Mouse (Mus musculus): ENCODE measurements around the gene Pfdn5. TPM values are rescaled to one million over a fixed set of nuclear protein-coding genes. Genes with fewer than 3 reads are reported as not detected.

Pfdn5 gene
- polyA plus RNA-seq, 1 experiment from 2014 or later = 433 TPM

DNA sequence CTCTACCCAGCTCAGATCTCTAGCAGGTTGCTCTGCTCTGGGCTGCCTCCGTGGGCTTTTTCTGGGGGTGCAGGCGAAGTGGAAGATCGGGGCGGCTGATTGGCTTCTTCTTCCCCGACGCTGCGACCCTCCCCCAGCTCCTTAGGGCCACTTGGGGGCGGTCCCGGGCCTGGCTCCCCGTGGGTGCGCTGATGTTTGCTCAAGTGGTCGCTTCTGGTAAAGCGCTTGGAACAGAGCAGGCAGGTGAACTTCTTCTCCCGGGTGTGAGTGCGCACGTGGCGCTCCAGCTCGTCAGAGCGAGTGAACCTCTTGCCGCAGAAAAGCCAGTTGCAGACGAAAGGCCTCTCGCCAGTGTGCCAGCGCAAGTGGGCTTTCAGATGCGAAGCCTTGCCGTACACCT lies 32.2 kb downstream of the Pfdn5 start:
- Histone ChIP-seq H3K4me3 (peak overlapping the region; percentile 23), H3K4me2 (replicated peaks) (peak overlapping the region; percentile 39), H3K36me3 (no peaks in the 10 kb centered on the region), H3K27ac (no peak overlapping the region), H3K27me3 (peaks cover 17% of the 10 kb centered on the region), H3K4me1 (peaks cover 39% of the 10 kb centered on the region), H3K9me3 (no peaks in the 10 kb centered on the region), H3K9ac (peak overlapping the region; percentile 2; the same call in 1 of the 2 replicates)
- no peak for ATAC-seq (ENCODE audit: insufficient number of reproducible peaks, insufficient read depth, low FRiP score, low TSS enrichment)
- WGBS = 4% methylated on average over 25 of the region's 25 CpGs

DNA sequence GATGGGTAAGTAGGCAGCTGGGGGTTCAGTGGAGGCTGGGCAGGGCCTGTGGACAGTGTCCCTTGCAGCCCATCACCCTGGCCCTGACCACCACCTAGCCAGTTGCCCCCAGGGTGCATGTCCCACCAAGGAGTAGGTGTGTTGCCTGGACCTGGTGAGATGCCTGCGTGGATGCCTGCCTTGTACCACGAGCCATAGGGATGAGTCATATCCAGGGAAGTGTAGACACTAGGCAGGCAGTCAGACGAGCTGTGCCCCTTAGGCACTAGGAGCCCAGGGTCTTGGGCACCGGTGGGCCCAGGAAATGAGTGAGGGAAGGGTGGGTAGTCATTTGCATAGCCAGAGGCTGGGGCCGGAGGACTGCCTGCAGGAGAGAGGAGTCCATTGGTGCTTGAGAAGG lies 32.9 kb downstream of the Pfdn5 start:
- Histone ChIP-seq H3K27me3 (peaks cover 17% of the 10 kb centered on the region), H3K9me3 (no peaks in the 10 kb centered on the region), H3K4me2 (replicated peaks) (peak overlapping the region; percentile 39; the same call in 1 of the 2 replicates), H3K36me3 (no peaks in the 10 kb centered on the region), H3K27ac (no peak overlapping the region), H3K4me1 (peaks cover 39% of the 10 kb centered on the region), H3K4me3 (0 out of 2 replicates have a peak overlapping the region, but pooled peaks have one; percentile 23), H3K9ac (0 out of 2 replicates have a peak overlapping the region, but pooled peaks have one; percentile 2)
- no peak for ATAC-seq (ENCODE audit: insufficient number of reproducible peaks, insufficient read depth, low FRiP score, low TSS enrichment)
- WGBS = 23% methylated on average over 5 of the region's 5 CpGs

DNA sequence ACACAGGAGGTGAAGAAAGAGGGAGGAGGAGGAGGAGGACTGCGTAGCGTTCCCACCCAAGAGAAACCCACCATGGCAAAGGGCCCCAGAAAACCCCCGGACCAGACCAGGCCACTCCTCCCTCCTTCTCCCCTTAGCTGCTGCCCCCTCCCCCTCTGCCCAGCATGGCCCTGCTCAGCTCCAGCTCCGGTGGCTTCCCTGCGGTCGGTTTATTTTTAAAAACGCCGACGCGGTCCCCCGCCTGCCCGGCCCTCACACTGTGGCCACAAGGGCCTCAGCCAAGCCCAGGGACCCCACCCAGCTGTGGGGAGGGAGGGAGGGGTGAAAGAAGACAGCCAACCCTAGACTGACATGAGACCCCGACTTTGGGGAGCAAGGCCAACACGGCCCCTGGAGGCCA lies 36.7 kb downstream of the Pfdn5 start:
- peaks cover 46% of the 10 kb centered on the region for H3K4me1 ChIP-seq
- peak overlapping the region; percentile 44 for H3K9ac ChIP-seq
- peaks cover 25% of the 10 kb centered on the region for H3K27me3 ChIP-seq
- peak overlapping the region; percentile 2 for H3K27ac ChIP-seq
- no peaks in the 10 kb centered on the region for H3K36me3 ChIP-seq
- H3K9me3 ChIP-seq = no peaks in the 10 kb centered on the region
- peak overlapping the region; percentile 12; the same call in 1 of the 2 replicates for H3K4me3 ChIP-seq
- 14% methylated on average over 12 of the region's 14 CpGs for WGBS
- no peak for ATAC-seq (ENCODE audit: insufficient number of reproducible peaks, insufficient read depth, low FRiP score, low TSS enrichment)
- H3K4me2 ChIP-seq (replicated peaks) = peak overlapping the region; percentile 40

DNA sequence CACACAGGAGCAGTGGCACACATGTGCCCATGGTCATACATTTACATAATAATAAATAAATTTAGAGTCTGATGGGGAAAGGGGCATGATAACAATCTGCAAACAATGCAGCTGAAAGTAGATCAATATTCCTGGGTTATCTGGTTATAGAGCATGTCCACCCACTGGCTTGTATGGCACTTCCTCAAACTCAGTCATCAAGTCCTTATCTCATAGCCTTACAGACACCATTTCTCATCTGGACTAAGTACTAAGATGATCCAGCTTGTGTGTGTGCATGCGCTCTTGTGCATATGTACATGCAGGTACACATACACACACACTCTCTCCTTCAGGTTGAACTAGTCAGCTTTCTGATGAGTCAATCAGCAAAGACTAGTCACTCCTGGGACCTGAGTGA lies 38.8 kb downstream of the Pfdn5 start:
- peaks cover 27% of the 10 kb centered on the region for H3K4me1 ChIP-seq
- H3K27ac ChIP-seq = no peak overlapping the region
- H3K4me3 ChIP-seq = no peak overlapping the region
- no peaks in the 10 kb centered on the region for H3K36me3 ChIP-seq
- no peaks in the 10 kb centered on the region for H3K9me3 ChIP-seq
- ATAC-seq (ENCODE audit: insufficient number of reproducible peaks, insufficient read depth, low FRiP score, low TSS enrichment) = no peak
- H3K4me2 ChIP-seq (replicated peaks) = peak overlapping the region; percentile 57; the same call in 1 of the 2 replicates
- 98% methylated on average over 1 of the region's 1 CpGs for WGBS
- H3K27me3 ChIP-seq = 0 out of 2 replicates have a peak, but pooled peaks cover 8% of the 10 kb centered on the region
- H3K9ac ChIP-seq = no peak overlapping the region

GRCm38 (mm10) chr15:102366238-102366637 lies 40.3 kb downstream of the Pfdn5 start:
- Histone ChIP-seq H3K27ac (0 out of 2 replicates have a peak overlapping the region, but pooled peaks have one; percentile 6), H3K27me3 (0 out of 2 replicates have a peak, but pooled peaks cover 8% of the 10 kb centered on the region), H3K4me3 (peak overlapping the region; percentile 37), H3K36me3 (no peaks in the 10 kb centered on the region), H3K9me3 (no peaks in the 10 kb centered on the region), H3K4me2 (replicated peaks) (peak overlapping the region; percentile 57), H3K9ac (peak overlapping the region; percentile 54), H3K4me1 (peaks cover 42% of the 10 kb centered on the region)
- WGBS = 8% methylated on average over 7 of the region's 7 CpGs
- no peak for ATAC-seq (ENCODE audit: insufficient number of reproducible peaks, insufficient read depth, low FRiP score, low TSS enrichment)

- peak within 1 kb of the TSS; percentile 57 for H3K4me2 ChIP-seq (replicated peaks)
- H3K27ac ChIP-seq = 0 out of 2 replicates have a peak within 1 kb of the TSS, but pooled peaks have one; percentile 6
- no peaks in the 10 kb centered on the region for H3K36me3 ChIP-seq
- H3K27me3 ChIP-seq = 0 out of 2 replicates have a peak, but pooled peaks cover 8% of the 10 kb centered on the region
- ATAC-seq (ENCODE audit: insufficient number of reproducible peaks, insufficient read depth, low FRiP score, low TSS enrichment) = no peak
- H3K4me1 ChIP-seq = peaks cover 44% of the 10 kb centered on the region
- H3K9me3 ChIP-seq = no peaks in the 10 kb centered on the region
- H3K9ac ChIP-seq = peak within 1 kb of the TSS; percentile 54
- H3K4me3 ChIP-seq = peak within 1 kb of the TSS; percentile 37
- 8% methylated on average over 15 of the region's 15 CpGs for WGBS
Observed at GRCm38 (mm10) chr15:102366733-102367344, 40.9 kb downstream of the Pfdn5 start, which contains the start of gene Sp7. Sp7 (minus strand) TSS chr15:102367182.

- ATAC-seq (ENCODE audit: insufficient number of reproducible peaks, insufficient read depth, low FRiP score, low TSS enrichment) = no peak
- Histone ChIP-seq H3K27me3 (0 out of 2 replicates have a peak, but pooled peaks cover 8% of the 10 kb centered on the region), H3K4me1 (peaks cover 33% of the 10 kb centered on the region), H3K36me3 (no peaks in the 10 kb centered on the region), H3K4me3 (no peak overlapping the region), H3K27ac (no peak overlapping the region), H3K9me3 (no peaks in the 10 kb centered on the region), H3K9ac (peak overlapping the region; percentile 36; the same call in 1 of the 2 replicates), H3K4me2 (replicated peaks) (peak overlapping the region; percentile 40)
- WGBS = 8% methylated on average over 13 of the region's 13 CpGs
Observed at GRCm38 (mm10) chr15:102369972-102370371, 44.1 kb downstream of the Pfdn5 start.

GRCm38 (mm10) chr15:102370727-102371126 lies 44.8 kb downstream of the Pfdn5 start:
- Histone ChIP-seq H3K4me2 (replicated peaks) (peak overlapping the region; percentile 40), H3K4me3 (peak overlapping the region; percentile 6; the same call in 1 of the 2 replicates)
- peak; percentile 54 for ATAC-seq (ENCODE audit: insufficient number of reproducible peaks, insufficient read depth, low FRiP score, low TSS enrichment)

DNA sequence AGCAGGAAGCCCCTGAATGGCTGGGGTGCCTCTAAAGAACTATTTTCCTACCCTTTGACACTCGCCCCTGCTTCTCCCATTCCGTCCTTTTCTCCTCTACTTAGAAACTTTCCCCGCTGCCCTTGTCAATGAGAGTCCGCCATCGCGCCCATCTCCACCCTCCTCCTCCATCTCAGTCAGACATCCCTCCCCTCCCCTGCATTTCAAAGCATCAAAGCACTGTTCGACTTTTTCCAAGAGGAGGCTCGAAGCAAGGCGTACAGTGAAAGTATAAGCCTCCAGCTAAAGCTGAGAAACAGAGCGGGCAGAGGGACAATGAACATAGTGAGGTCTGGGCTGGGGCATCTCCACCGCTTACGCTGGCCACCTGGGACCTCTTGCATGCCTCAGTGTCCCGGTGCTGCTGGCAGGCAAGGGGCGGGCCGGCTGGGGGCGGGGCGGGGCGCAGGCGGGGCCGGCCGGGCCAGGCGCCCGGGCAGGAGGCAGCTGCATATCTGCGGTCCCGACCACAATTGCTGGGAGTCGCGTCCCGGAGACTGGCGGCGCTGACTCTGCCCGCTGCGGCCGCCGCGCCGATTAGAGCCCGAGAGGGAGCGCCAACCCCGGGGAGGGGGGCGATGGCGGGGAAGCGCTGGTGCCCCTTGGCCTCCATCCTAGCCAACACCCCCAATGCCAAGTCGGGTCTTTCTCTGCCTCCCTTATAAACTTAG lies 50.7 kb downstream of the Pfdn5 start:
- Histone ChIP-seq H3K27ac (peak overlapping the region; percentile 92), H3K36me3 (no peaks in the 10 kb centered on the region), H3K4me3 (peak overlapping the region; percentile 56), H3K4me2 (replicated peaks) (peak overlapping the region; percentile 93), H3K4me1 (peaks cover 23% of the 10 kb centered on the region), H3K9ac (peak overlapping the region; percentile 68), H3K9me3 (no peaks in the 10 kb centered on the region), H3K27me3 (no peaks in the 10 kb centered on the region)
- peak; percentile 78 for ATAC-seq (ENCODE audit: insufficient number of reproducible peaks, insufficient read depth, low FRiP score, low TSS enrichment)
- WGBS = under 1% methylated on average over 42 of the region's 43 CpGs

More at GRCm38 (mm10) chr15:102370727-102371126, 44.8 kb downstream of the Pfdn5 start:
- Histone ChIP-seq H3K4me1 (peaks cover 30% of the 10 kb centered on the region), H3K27ac (peak overlapping the region; percentile 37), H3K27me3 (0 out of 2 replicates have a peak, but pooled peaks cover 6% of the 10 kb centered on the region), H3K36me3 (no peaks in the 10 kb centered on the region), H3K9ac (peak overlapping the region; percentile 36), H3K9me3 (no peaks in the 10 kb centered on the region)
- 3% methylated on average over 10 of the region's 10 CpGs for WGBS

DNA sequence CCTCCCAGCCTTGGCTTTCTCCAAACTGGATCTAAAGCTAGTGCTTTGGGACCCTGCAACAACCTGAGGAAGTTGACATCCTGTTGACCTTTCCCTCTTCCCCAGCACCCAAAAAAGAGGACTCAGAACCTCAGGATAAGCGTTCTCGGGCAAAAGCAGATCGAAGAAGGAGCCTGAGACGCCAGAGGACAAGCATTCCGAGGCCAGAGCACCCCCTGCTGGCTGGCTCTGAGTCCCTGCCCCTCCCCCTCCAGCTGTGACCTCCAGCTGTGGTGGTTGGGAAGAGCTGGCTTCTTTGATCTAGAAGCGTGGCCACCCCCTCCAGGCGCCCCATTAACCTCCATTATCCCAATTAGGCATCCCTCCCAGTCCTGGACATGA lies 51.2 kb downstream of the Pfdn5 start:
- ATAC-seq (ENCODE audit: insufficient number of reproducible peaks, insufficient read depth, low FRiP score, low TSS enrichment) = 0 out of 2 replicates have a peak, but pooled peaks have one; percentile 54
- Histone ChIP-seq H3K9me3 (no peaks in the 10 kb centered on the region), H3K4me2 (replicated peaks) (peak overlapping the region; percentile 93), H3K36me3 (no peaks in the 10 kb centered on the region), H3K27me3 (no peaks in the 10 kb centered on the region), H3K27ac (peak overlapping the region; percentile 92), H3K9ac (peak overlapping the region; percentile 68), H3K4me1 (peaks cover 23% of the 10 kb centered on the region), H3K4me3 (peak overlapping the region; percentile 56)
- WGBS = under 1% methylated on average over 7 of the region's 7 CpGs

GRCm38 (mm10) chr15:102377810-102378262 lies 51.9 kb downstream of the Pfdn5 start:
- Histone ChIP-seq H3K27me3 (no peaks in the 10 kb centered on the region), H3K4me2 (replicated peaks) (peak overlapping the region; percentile 93), H3K9ac (no peak overlapping the region), H3K36me3 (no peaks in the 10 kb centered on the region), H3K27ac (peak overlapping the region; percentile 92), H3K4me1 (peaks cover 23% of the 10 kb centered on the region), H3K4me3 (peak overlapping the region; percentile 56; the same call in 1 of the 2 replicates), H3K9me3 (no peaks in the 10 kb centered on the region)
- ATAC-seq (ENCODE audit: insufficient number of reproducible peaks, insufficient read depth, low FRiP score, low TSS enrichment) = 0 out of 2 replicates have a peak, but pooled peaks have one; percentile 24
- WGBS = 4% methylated on average over 10 of the region's 10 CpGs
